Mouse (Mus musculus) adrenal gland, postnatal 25 days (tissue): ENCODE measurements at regions not wholly inside any gene's neighbourhood (a gene's known extent, or its start where the extent isn't known, plus 50 kb on each side); places are given as distances from the start of the nearest gene placed in this dataset.
A peak's percentile ranks its signal among the peaks of the same experiment; 100 is the strongest.
"Not testable (repeated sequence)": the region's sequence is repeated elsewhere in the genome, so short reads cannot be mapped to it uniquely, and the experiment has no call there.

ENCODE experiments used
- DNase-seq: peaks from one replicate; pipeline ENCODE4 v3.0.0; 2021; ENCODE audit warnings: mixed read lengths

- not testable (repeated sequence) for DNase-seq
Measured at GRCm38 (mm10) chr15:53984006-53984405, 99.3 kb downstream of the Gm7489 start.

GRCm38 (mm10) chr15:53989888-53990287, 105.2 kb downstream of the Gm7489 start:
- no peak for DNase-seq

GRCm38 (mm10) chr15:53995199-53995868, 110.6 kb downstream of the Gm7489 start:
- no peak for DNase-seq

GRCm38 (mm10) chr15:53998600-53999290, 114.0 kb downstream of the Gm7489 start:
- DNase-seq, result no peak

- no peak for DNase-seq
Measured at GRCm38 (mm10) chr15:54033756-54034155, 149.1 kb downstream of the Gm7489 start.

- DNase-seq, result no peak
Measured at GRCm38 (mm10) chr15:54050711-54051110, 166.0 kb downstream of the Gm7489 start.

GRCm38 (mm10) chr15:54070005-54070634, 185.4 kb downstream of the Gm7489 start:
- DNase-seq, result peak; percentile 77

- no peak for DNase-seq
Measured at GRCm38 (mm10) chr15:54071732-54072131, 187.0 kb downstream of the Gm7489 start.

- DNase-seq, result no peak
Measured at GRCm38 (mm10) chr15:54091301-54091700, 206.6 kb downstream of the Gm7489 start.

- DNase-seq, result no peak
Measured at GRCm38 (mm10) chr15:54092386-54092785, 207.7 kb downstream of the Gm7489 start.

GRCm38 (mm10) chr15:54097498-54097897, 212.8 kb downstream of the Gm7489 start:
- DNase-seq, result no peak

- no peak for DNase-seq
Measured at GRCm38 (mm10) chr15:54112406-54112805, 227.7 kb downstream of the Gm7489 start.

GRCm38 (mm10) chr15:54114096-54114512, 229.4 kb downstream of the Gm7489 start:
- no peak for DNase-seq

- DNase-seq, result no peak
Measured at GRCm38 (mm10) chr15:54117967-54118538, 233.3 kb downstream of the Gm7489 start.

GRCm38 (mm10) chr15:54120456-54120855, 235.8 kb downstream of the Gm7489 start:
- DNase-seq, result no peak

- DNase-seq, result peak; percentile 59
Measured at GRCm38 (mm10) chr15:54164350-54164749, 279.6 kb downstream of the Gm7489 start.

- no peak for DNase-seq
Measured at GRCm38 (mm10) chr15:54167842-54168361, 283.2 kb downstream of the Gm7489 start.

GRCm38 (mm10) chr15:54177221-54177620, 292.5 kb downstream of the Gm7489 start:
- DNase-seq, result no peak

GRCm38 (mm10) chr15:54177791-54178190, 293.1 kb downstream of the Gm7489 start:
- no peak for DNase-seq
